Mouse (Mus musculus): ENCODE results near the gene Gm4353.
"Not testable (repeated sequence)": the region's sequence is repeated elsewhere in the genome, so short reads cannot be mapped to it uniquely, and the experiment has no call there.

The Gm4353 gene

GRCm38 (mm10) chr7:116084366-116084765 is at the start of gene Gm4353:
Gm4353 (minus strand) TSS chr7:116084635.
- not testable (repeated sequence) for DNase-seq

- peak; percentile 84 for DNase-seq
Observed at GRCm38 (mm10) chr7:116132078-116132477, 47.6 kb upstream of the Gm4353 start.

- peak; percentile 12 for DNase-seq
Observed at GRCm38 (mm10) chr7:116131390-116131789, 47.0 kb upstream of the Gm4353 start.

- DNase-seq = no peak
Observed at GRCm38 (mm10) chr7:116129374-116129773, 44.9 kb upstream of the Gm4353 start.

GRCm38 (mm10) chr7:116128286-116128685 is 43.9 kb upstream of the Gm4353 start:
- DNase-seq = no peak

GRCm38 (mm10) chr7:116127052-116127451 is 42.6 kb upstream of the Gm4353 start:
- no peak for DNase-seq

GRCm38 (mm10) chr7:116125671-116126070 is 41.2 kb upstream of the Gm4353 start:
- DNase-seq = no peak

- DNase-seq = no peak
Observed at GRCm38 (mm10) chr7:116124057-116124456, 39.6 kb upstream of the Gm4353 start.

GRCm38 (mm10) chr7:116123597-116123985 is 39.2 kb upstream of the Gm4353 start:
- no peak for DNase-seq

- no peak for DNase-seq
Observed at GRCm38 (mm10) chr7:116122981-116123596, 38.7 kb upstream of the Gm4353 start.

GRCm38 (mm10) chr7:116121202-116121601 is 36.8 kb upstream of the Gm4353 start:
- no peak for DNase-seq

GRCm38 (mm10) chr7:116120737-116121136 is 36.3 kb upstream of the Gm4353 start:
- no peak for DNase-seq

- no peak for DNase-seq
Observed at GRCm38 (mm10) chr7:116119306-116119857, 34.9 kb upstream of the Gm4353 start.

GRCm38 (mm10) chr7:116115991-116116390 is 31.6 kb upstream of the Gm4353 start:
- no peak for DNase-seq

GRCm38 (mm10) chr7:116115216-116115930 is 30.9 kb upstream of the Gm4353 start:
- no peak for DNase-seq

GRCm38 (mm10) chr7:116111546-116111945 is 27.1 kb upstream of the Gm4353 start:
- DNase-seq = no peak

- DNase-seq = no peak
Observed at GRCm38 (mm10) chr7:116110661-116111060, 26.2 kb upstream of the Gm4353 start.

- no peak for DNase-seq
Observed at GRCm38 (mm10) chr7:116103091-116103490, 18.7 kb upstream of the Gm4353 start.

GRCm38 (mm10) chr7:116099952-116100528 is 15.6 kb upstream of the Gm4353 start:
- no peak for DNase-seq

GRCm38 (mm10) chr7:116093466-116093850 is 9.0 kb upstream of the Gm4353 start:
- no peak for DNase-seq

- DNase-seq = peak; percentile 98
Observed at GRCm38 (mm10) chr7:116092710-116093465, 8.5 kb upstream of the Gm4353 start.

GRCm38 (mm10) chr7:116060739-116061138 is 23.7 kb downstream of the Gm4353 start:
- no peak for DNase-seq

- DNase-seq = no peak
Observed at GRCm38 (mm10) chr7:116040470-116041019, 43.9 kb downstream of the Gm4353 start.
